Mouse (Mus musculus) heart, postnatal 25 days (tissue): Measurements from ENCODE around the gene Eps15. TPM values are rescaled to one million over a fixed set of nuclear protein-coding genes. Genes with fewer than 3 reads are reported as not detected.

Experiments
- DNase-seq: peaks from one replicate; pipeline ENCODE4 v3.0.0; 2022; ENCODE audit warnings: low spot score
- intact Hi-C: fragments of 180-260 bp; cut with DNase I; formaldehyde crosslinking; loops from one replicate; pipeline ENCODE4 v1.15.1; 2025
- total RNA-seq, 2 experiments: library from RNA; stranded (reverse); gene quantifications; 2 replicates each; pipeline ENCODE4 v1.2.3; 2021

The Eps15 gene
- total RNA-seq = 10 to 100 TPM; 42.6 to 47.6 TPM

GRCm38 (mm10) chr4:109279689-109280458 lies at the start of gene Eps15:
Gene Eps15 (plus strand): TSS chr4:109280268.
- DNase-seq = peak; percentile 88
- intact Hi-C loops = loop anchor here (5.0 to 10.0 kb wide), 3 partner anchors 78 to 435 kb away; partner anchors contain the start of genes A730015C16Rik, Kti12, Osbpl9 and Ttc39a

DNA sequence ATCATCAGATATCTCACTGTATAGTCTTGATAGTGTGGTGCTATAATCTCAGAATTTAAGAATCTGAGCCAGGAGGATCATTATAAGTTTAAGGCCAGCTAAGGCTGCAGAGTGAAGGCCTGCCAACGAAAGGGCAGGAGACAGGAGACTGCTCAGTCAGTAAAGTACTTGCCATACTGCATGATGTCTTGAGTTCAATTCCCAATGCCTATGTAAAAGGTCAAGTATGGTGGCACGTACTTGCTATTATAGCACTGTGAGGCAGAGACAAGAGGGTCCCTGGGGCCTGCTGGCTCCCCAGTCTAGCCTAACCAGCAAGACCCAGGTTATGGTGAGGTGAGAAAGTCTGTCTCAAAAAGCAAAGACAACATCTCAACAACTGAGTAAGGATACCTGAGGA lies 45.9 kb upstream of the Eps15 start, which contains the start of gene Calr4:
Gene Calr4 (plus strand): TSS at position 301 of the 400 bp plus-strand sequence.
- DNase-seq = no peak
- intact Hi-C loops = no loop called here

DNA sequence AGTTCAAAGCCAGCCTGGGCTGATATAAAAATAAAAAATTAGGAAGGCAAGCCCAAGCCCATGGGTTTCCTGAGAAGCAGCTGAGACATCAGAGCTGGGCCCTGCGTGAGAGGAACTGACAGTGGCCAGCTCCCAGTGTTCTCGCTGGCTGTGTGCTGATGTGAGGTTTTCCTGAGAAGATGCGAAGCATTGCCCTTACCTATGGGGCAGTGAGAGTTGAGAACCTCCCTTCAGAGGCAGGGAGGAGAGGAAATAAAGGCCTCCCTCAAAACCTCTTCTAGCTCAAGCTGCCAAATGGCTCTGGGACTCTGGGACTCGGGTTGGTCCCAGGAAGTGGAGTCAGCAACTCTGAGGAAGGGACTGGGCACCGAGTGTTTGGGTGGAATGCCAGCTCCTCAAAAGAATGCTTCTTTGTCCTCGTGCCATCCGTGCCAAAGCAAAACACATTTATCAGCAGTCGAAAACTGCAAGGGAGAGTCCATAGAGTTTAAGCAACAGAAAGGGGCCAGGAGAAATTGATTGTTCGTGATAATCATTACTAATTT lies 45.2 kb upstream of the Eps15 start:
- intact Hi-C loops = no loop called here
- no peak for DNase-seq

GRCm38 (mm10) chr4:109236186-109236879 lies 43.7 kb upstream of the Eps15 start:
- DNase-seq = no peak
- intact Hi-C loops = no loop called here

DNA sequence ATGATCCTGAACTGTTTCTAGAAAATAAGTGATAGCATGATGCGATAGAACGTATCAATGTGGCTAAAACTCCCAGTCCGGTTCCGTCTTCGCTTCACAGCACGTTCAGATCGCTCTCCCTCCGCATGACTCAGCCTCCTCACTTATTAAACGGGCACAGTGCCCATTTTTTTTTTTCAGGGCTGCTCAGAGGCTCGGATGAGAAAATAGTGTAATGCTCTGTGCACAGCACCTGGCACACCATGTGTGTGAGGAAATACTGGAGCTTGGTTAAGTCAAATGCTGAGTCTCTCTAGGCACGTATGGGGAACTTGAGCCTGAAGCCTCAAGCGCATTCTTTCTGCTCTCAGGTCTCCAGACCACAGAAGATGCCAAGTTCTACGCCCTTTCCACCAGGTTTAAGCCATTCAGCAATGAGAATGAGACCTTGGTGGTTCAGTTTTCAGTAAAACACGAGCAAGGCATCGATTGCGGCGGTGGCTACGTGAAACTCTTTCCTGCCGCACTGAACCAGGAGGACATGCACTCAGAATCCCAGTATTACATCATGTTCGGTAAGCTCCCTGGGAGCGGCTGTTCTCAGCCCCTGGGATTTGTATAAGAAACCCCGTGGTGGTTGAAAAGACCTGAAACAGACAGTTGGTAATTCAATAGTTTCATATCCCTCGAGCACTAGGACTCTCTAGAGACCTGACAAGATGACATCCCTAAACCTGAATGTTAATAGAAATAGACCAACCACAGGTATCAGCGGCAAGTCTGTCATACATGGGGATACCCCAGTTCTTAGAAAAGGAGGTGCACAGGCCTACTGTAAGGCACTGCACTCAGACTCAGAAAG lies 41.4 kb upstream of the Eps15 start:
- intact Hi-C loops = no loop called here
- DNase-seq = no peak

DNA sequence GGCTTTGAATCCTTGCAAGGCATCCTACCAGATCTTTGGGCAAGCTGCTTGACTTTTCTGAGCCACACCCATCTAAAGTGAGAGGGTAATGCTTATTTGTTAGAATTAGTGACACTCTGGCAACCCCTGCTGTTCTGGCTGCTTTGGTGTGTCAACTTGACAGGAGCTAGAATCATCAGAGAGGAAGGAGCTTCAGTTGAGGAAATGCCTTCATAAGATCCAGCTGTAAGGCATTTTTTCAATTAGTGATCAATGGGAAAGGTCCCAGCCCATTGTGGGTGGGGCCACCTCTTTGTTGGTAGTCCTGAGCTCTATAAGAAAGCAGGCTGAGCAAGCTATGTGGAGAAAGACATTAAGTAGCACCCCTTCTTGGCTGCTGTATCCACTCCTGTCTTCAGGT lies 38.8 kb upstream of the Eps15 start:
- intact Hi-C loops = no loop called here
- DNase-seq = no peak

GRCm38 (mm10) chr4:109241934-109242333 lies 38.1 kb upstream of the Eps15 start:
- peak; percentile 66 for DNase-seq
- intact Hi-C loops = no loop called here

GRCm38 (mm10) chr4:109244506-109244905 lies 35.6 kb upstream of the Eps15 start:
- intact Hi-C loops = no loop called here
- peak; percentile 38 for DNase-seq

DNA sequence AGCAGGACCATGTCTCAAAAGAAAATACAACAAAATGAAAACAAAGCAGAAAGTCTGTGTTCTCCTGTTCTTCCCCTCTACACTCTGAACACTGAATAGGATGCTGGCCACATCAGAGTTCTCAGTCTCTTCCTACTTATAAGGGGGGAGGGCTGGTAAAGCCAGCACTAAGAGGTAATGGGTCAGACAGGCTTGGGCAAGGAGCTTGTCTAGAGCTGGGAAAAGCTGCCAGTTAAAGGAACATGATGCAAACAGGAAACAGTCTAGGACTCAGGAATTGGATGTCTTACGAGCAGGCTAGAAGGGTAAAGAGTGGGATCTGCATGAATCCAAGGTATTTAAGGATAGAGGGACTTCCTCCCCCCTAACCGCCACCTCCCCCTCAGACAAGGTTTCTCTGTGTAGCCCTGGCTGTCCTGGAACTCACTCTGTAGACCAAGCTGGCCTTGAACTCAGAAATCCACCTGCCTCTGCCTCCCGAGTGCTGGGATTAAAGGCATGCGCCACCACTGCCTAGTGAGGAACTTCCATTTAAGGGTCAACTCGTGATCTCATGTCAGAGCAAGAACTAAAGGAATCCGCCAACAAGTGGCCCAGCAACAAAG lies 35.0 kb upstream of the Eps15 start:
- DNase-seq = no peak
- intact Hi-C loops = no loop called here

DNA sequence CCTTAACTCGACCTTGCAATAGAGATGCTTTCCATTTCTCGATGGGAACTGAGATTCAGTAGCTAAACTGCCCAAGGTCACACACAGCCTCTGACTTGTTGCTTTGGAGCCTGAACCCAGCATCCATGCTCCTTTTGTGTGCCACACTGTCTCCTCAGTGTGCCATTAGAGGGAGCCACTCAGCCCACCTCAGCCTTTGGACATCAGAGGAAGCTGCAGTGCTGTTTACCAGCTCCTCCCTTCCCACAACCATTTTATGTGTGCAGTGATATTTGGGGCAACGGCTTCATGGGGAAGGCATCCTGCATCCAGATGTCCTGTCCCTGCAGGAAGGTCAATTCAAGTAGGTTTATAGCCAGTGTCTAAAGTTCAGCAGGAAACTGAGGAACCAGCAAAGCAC lies 28.5 kb upstream of the Eps15 start:
- DNase-seq = no peak
- intact Hi-C loops = no loop called here

- DNase-seq = no peak
- intact Hi-C loops = no loop called here
Measured at GRCm38 (mm10) chr4:109252199-109252598, 27.9 kb upstream of the Eps15 start.

GRCm38 (mm10) chr4:109253664-109254151 lies 26.4 kb upstream of the Eps15 start:
- intact Hi-C loops = no loop called here
- no peak for DNase-seq

DNA sequence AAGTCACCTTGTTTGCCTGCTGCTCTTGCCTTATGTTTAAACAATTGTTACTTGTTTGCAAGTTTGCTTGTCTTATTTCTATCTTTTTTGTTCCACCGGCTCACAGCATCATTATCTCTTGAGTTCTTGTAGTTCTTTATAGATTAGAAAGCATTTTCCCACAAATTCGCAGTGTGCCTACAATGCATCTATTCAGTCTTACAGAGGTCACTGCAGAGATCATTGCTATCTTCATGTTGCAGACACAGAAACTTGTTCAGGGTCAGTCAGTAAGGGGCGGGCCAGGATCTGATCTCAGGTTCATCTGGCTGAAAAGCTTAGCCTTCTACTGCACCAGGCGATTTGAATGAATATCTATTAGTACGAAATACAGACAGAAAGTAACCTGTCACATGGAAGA lies 25.6 kb upstream of the Eps15 start:
- no peak for DNase-seq
- intact Hi-C loops = no loop called here

- intact Hi-C loops = no loop called here
- DNase-seq = no peak
Measured at GRCm38 (mm10) chr4:109255321-109255720, 24.7 kb upstream of the Eps15 start.

DNA sequence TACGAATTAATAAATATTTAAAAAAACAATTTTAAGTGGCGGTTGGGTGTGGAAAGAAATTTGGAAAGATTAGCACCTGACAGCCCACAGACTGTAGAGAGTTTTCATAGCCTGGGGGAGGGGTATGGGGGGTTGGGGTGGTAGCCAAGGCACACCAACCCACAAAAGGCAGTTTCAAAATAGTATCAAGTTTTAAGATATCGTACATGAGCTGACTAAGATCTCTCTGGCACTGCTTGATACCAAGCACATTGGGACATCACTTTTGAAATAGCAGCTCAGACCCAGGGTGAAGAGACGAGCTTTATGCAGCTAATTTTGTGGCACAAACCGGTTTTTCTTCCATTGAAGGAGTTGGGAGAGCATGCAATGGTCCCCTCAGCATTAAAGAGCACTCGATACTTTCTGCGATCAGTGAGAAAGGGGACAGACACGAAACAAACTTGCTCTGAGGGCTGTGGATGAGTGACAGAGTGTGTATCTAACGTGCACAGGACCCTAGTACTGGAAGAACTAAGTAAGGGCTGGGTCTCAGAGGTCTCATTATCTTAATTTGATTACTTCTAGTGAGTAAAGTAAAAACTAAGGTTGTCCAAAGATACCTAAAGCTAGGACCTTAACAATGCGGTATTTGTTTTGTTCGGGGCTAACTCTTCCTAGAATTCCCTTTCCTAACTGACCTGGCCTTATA lies 24.2 kb upstream of the Eps15 start:
- no peak for DNase-seq
- intact Hi-C loops = no loop called here

DNA sequence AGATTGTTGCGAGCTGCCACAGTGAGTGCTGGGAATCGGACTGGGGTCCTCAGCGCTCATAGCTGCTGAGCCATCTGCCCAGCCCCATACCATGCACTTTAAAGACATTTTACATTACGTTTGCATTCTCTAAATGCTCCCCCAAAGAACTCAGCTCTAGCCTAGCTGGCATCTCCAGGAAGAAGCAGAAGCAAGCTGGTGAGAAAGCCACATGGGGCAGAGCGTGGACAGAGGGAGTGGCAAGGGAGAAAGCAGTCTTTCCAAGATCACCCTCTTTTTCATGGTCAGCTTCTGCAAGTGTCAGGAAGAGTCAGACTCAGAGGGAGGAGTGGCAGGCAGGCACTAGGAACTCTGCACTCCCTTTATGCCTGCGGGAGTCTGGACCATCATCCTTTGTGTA lies 23.3 kb upstream of the Eps15 start:
- intact Hi-C loops = no loop called here

DNA sequence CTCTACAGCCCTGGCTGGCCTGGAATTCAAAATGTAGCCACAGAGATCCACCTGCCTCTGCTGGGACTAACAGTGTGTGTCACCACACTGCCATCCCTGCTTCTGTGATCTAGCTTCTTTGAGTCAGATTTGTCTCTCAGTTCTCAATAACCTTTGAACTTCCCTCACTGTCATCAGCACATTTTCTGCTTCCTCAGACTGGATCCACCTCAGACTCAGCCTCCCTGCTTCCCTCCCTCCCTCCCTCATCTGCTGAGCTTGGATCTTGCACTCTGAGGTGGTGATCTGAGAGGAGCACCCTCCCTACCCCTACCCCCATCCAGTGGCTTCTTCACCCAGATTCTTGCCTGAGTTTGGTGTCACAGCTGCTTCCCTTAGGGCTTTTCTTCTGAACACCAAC lies 22.4 kb upstream of the Eps15 start:
- no peak for DNase-seq
- intact Hi-C loops = no loop called here

More for the DNA sequence above, 23.3 kb upstream of the Eps15 start:
- DNase-seq = no peak

DNA sequence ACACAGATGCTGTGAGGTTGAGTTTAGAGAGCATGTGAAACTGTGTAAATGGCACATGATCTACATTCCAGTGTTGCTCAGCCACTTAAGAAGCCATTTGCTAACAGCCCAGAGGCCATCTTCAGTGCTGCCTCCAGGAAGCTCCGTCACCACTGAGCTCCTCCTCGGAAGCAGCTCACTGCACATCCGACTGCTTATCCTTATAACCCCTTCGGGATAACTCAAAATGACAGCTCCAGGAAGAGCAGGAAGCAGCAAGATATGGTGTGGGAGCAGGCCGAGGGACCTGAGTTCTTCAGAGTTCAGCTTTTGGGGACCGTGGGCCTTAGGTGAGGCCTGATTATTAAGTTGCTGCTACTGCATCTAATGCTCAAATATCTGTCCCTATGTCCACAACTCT lies 18.0 kb upstream of the Eps15 start:
- intact Hi-C loops = no loop called here
- DNase-seq = no peak

GRCm38 (mm10) chr4:109266056-109266455 lies 14.0 kb upstream of the Eps15 start:
- no peak for DNase-seq
- intact Hi-C loops = no loop called here
